Mouse (Mus musculus): Measurements from ENCODE around the gene Xpc. TPM values are rescaled to one million over a fixed set of nuclear protein-coding genes. Genes with fewer than 3 reads are reported as not detected.

The Xpc gene
- total and polyA plus RNA-seq, 3 experiments, result 15.3 to 15.5 TPM; not detected in 1

DNA sequence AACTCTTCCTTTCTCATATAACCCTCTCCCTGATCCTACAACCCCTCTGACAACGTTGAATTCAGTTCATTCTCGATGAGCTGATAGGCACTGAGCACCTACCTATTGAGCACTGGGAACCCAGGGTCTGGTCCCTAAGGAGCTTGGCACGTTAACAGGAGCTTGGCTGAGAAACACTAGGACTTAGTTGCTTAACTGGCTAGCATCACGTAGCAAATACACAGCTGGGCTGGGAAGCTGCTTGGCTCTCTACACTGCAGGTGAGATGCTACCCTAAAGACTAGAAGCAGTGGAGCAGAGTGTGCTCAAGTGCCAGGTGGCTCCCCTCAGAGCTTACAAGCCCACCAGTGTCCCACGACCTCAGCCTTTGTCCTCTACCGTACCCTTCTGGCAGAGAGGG is 17.0 kb upstream of the Xpc start:
- no peak overlapping the region for H3K27ac ChIP-seq (ENCODE audit: control insufficient read depth, low read depth, low read length)
- no peaks in the 10 kb centered on the region for H3K79me2 ChIP-seq (ENCODE audit: control insufficient read depth, insufficient read depth, low read length, poor library complexity)
- TF ChIP-seq MAZ (IDR thresholded peaks at IDR 0.05; ENCODE audit: low read depth, low read length) (no peak), MAX (IDR thresholded peaks at IDR 0.05; ENCODE audit: low read length) (no peak), ZKSCAN1 (IDR thresholded peaks at IDR 0.05; ENCODE audit: low read depth, low read length) (no peak), CHD2 (IDR thresholded peaks at IDR 0.05; ENCODE audit: low read length) (no peak), EP300 (IDR thresholded peaks at IDR 0.05; ENCODE audit: low read depth in 1 of 2, low read length in 2 of 2) (no peak), RCOR1 (IDR thresholded peaks at IDR 0.05; ENCODE audit: low read depth, low read length) (no peak), TAL1 (IDR thresholded peaks at IDR 0.05; ENCODE audit: low read length) (no peak), TCF12 (IDR thresholded peaks at IDR 0.05; ENCODE audit: low read depth, low read length) (no peak), E2F4 (IDR thresholded peaks at IDR 0.05; ENCODE audit: borderline replicate concordance, low read depth, low read length) (no peak), SMC3 (IDR thresholded peaks at IDR 0.05; ENCODE audit: low read depth, low read length) (no peak), ELF1 (IDR thresholded peaks at IDR 0.05; ENCODE audit: low read depth, low read length) (no peak), USF1 (IDR thresholded peaks at IDR 0.05; ENCODE audit: low read depth, low read length) (no peak), ZC3H11A (IDR thresholded peaks at IDR 0.05; ENCODE audit: low read depth, low read length) (no peak), HCFC1 (IDR thresholded peaks at IDR 0.05; ENCODE audit: low read depth, low read length) (no peak), SIN3A (IDR thresholded peaks at IDR 0.05; ENCODE audit: low read length) (no peak), CHD1 (IDR thresholded peaks at IDR 0.05; ENCODE audit: low read depth, low read length) (no peak), TBP (IDR thresholded peaks at IDR 0.05; ENCODE audit: low read depth, low read length) (no peak)
- no peaks in the 10 kb centered on the region for H3K36me3 ChIP-seq (ENCODE audit: control insufficient read depth in 1 of 2, insufficient read depth in 2 of 2, low read length in 2 of 2)
- no peak for DNase-seq (ENCODE audit: low read depth, low spot score)
- no peaks in the 10 kb centered on the region for H3K27me3 ChIP-seq (ENCODE audit: control insufficient read depth in 1 of 2, insufficient read depth in 2 of 2, low read length in 2 of 2)
- no peaks in the 10 kb centered on the region for H3K9me3 ChIP-seq (replicated peaks; ENCODE audit: insufficient read depth, low read length)
- no peak overlapping the region for H3K9ac ChIP-seq (ENCODE audit: control insufficient read depth, low read depth, low read length, poor library complexity, severe bottlenecking)
- H3K4me3 ChIP-seq (ENCODE audit: control insufficient read depth in 1 of 2, insufficient read depth in 1 of 2, low read depth in 2 of 2, low read length in 2 of 2), result no peak overlapping the region
- H3K4me1 ChIP-seq (ENCODE audit: control insufficient read depth in 1 of 2, insufficient read depth in 2 of 2, low read length in 2 of 2), result no peaks in the 10 kb centered on the region

- Histone ChIP-seq H3K4me1 (ENCODE audit: control insufficient read depth in 1 of 2, insufficient read depth in 2 of 2, low read length in 2 of 2) (no peaks in the 10 kb centered on the region), H3K36me3 (ENCODE audit: control insufficient read depth in 1 of 2, insufficient read depth in 2 of 2, low read length in 2 of 2) (no peaks in the 10 kb centered on the region), H3K4me3 (ENCODE audit: control insufficient read depth in 1 of 2, insufficient read depth in 1 of 2, low read depth in 2 of 2, low read length in 2 of 2) (no peak overlapping the region), H3K9ac (ENCODE audit: control insufficient read depth, low read depth, low read length, poor library complexity, severe bottlenecking) (no peak overlapping the region), H3K79me2 (ENCODE audit: control insufficient read depth, insufficient read depth, low read length, poor library complexity) (no peaks in the 10 kb centered on the region), H3K27ac (ENCODE audit: control insufficient read depth, low read depth, low read length) (no peak overlapping the region), H3K27me3 (ENCODE audit: control insufficient read depth in 1 of 2, insufficient read depth in 2 of 2, low read length in 2 of 2) (no peaks in the 10 kb centered on the region), H3K9me3 (replicated peaks; ENCODE audit: insufficient read depth, low read length) (no peaks in the 10 kb centered on the region)
- no peak for DNase-seq (ENCODE audit: low read depth, low spot score)
- TF ChIP-seq CHD1 (IDR thresholded peaks at IDR 0.05; ENCODE audit: low read depth, low read length), result no peak
- no peak for TF ChIP-seq MYC (IDR thresholded peaks at IDR 0.05; ENCODE audit: low read depth, low read length)
Observed at GRCm38 (mm10) chr6:91531276-91531675, 15.6 kb upstream of the Xpc start.
